Mouse (Mus musculus): ENCODE measurements around the gene Medag. TPM values are rescaled to one million over a fixed set of nuclear protein-coding genes. Genes with fewer than 3 reads are reported as not detected.
A peak's percentile ranks its signal among the peaks of the same experiment; 100 is the strongest.

The Medag gene
- total and polyA plus RNA-seq, 3 experiments = 6.7 to 12.5 (median 12.3) TPM

GRCm38 (mm10) chr5:149427277-149428060 is 15.9 kb downstream of the Medag start:
- WGBS = 87% methylated on average over 8 of the region's 8 CpGs
- intact Hi-C loops (cut with DNase I) = no loop called here

GRCm38 (mm10) chr5:149428347-149428746 is 16.8 kb downstream of the Medag start:
- H3K9ac ChIP-seq (ENCODE audit: low read depth, low read length) = no peak overlapping the region
- DNase-seq = no peak
- 10% methylated on average over 6 of the region's 6 CpGs for WGBS

More at GRCm38 (mm10) chr5:149427277-149428060, 15.9 kb downstream of the Medag start:
- Histone ChIP-seq H3K36me3 (ENCODE audit: control insufficient read depth, insufficient read depth, low read length) (no peaks in the 10 kb centered on the region), H3K4me1 (ENCODE audit: control insufficient read depth, insufficient read depth, low read length) (no peaks in the 10 kb centered on the region), H3K4me3 (no peak overlapping the region), H3K27me3 (ENCODE audit: control insufficient read depth, insufficient read depth, low read length) (no peaks in the 10 kb centered on the region), H3K79me2 (replicated peaks; ENCODE audit: control insufficient read depth, insufficient read depth, low read length) (no peaks in the 10 kb centered on the region), H3K27ac (no peak overlapping the region), H3K9ac (ENCODE audit: low read depth, low read length) (no peak overlapping the region)
- no peak for DNase-seq
- no peak for TF ChIP-seq EP300 (IDR thresholded peaks at IDR 0.05; ENCODE audit: insufficient read depth, low read depth, low read length)

DNA sequence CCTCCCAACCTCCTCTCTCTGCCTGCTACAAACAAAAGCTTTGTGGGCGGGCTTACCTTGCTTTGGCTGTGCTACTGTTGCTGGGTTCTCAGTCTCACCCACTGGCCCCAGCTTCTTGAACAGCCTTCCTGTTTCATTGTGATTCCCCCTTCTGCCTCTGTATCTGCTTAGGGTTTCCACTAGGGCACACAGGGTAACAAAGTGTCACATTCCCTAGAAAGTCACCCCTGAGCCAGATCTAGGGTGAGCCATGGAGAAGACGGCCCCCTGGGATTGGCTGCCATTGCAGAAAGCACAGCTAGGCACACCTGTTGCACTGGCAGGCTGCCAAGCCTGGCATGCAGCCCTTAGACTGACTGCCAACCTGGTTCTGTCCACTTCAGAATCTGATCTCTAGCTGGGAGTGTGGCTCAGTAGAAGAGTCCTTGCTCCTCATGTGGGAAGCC is 17.3 kb downstream of the Medag start:
- TF ChIP-seq EP300 (IDR thresholded peaks at IDR 0.05; ENCODE audit: insufficient read depth, low read depth, low read length) (0 out of 2 replicates have a peak, but pooled peaks have one; percentile 17), POLR2A (IDR thresholded peaks at IDR 0.05; ENCODE audit: insufficient read depth, low read depth, low read length) (no peak)
- H3K27ac ChIP-seq = no peak overlapping the region
- 47% methylated on average over 2 of the region's 2 CpGs for WGBS
- H3K9ac ChIP-seq (ENCODE audit: low read depth, low read length) = no peak overlapping the region
- no peaks in the 10 kb centered on the region; the same call in 1 of the 2 replicates for H3K4me1 ChIP-seq (ENCODE audit: control insufficient read depth, insufficient read depth, low read length)
- no peak overlapping the region for H3K4me3 ChIP-seq
- intact Hi-C loops (cut with DNase I) = no loop called here
- no peaks in the 10 kb centered on the region for H3K79me2 ChIP-seq (replicated peaks; ENCODE audit: control insufficient read depth, insufficient read depth, low read length)
- H3K36me3 ChIP-seq (ENCODE audit: control insufficient read depth, insufficient read depth, low read length) = no peaks in the 10 kb centered on the region
- H3K27me3 ChIP-seq (ENCODE audit: control insufficient read depth, insufficient read depth, low read length) = no peaks in the 10 kb centered on the region
- DNase-seq = peak; percentile 68 to 69

More at GRCm38 (mm10) chr5:149428347-149428746, 16.8 kb downstream of the Medag start:
- no peak for TF ChIP-seq CTCF (IDR thresholded peaks at IDR 0.05)
- TF ChIP-seq POLR2A (IDR thresholded peaks at IDR 0.05; ENCODE audit: insufficient read depth, low read depth, low read length) = no peak
- no peak for TF ChIP-seq EP300 (IDR thresholded peaks at IDR 0.05; ENCODE audit: insufficient read depth, low read depth, low read length)
- Histone ChIP-seq H3K79me2 (replicated peaks; ENCODE audit: control insufficient read depth, insufficient read depth, low read length) (no peaks in the 10 kb centered on the region), H3K36me3 (ENCODE audit: control insufficient read depth, insufficient read depth, low read length) (no peaks in the 10 kb centered on the region), H3K27ac (no peak overlapping the region), H3K4me1 (ENCODE audit: control insufficient read depth, insufficient read depth, low read length) (no peaks in the 10 kb centered on the region), H3K27me3 (ENCODE audit: control insufficient read depth, insufficient read depth, low read length) (no peaks in the 10 kb centered on the region), H3K4me3 (no peak overlapping the region)
- intact Hi-C loops (cut with DNase I) = no loop called here

GRCm38 (mm10) chr5:149429541-149429940 is 18.0 kb downstream of the Medag start:
- H3K27me3 ChIP-seq (ENCODE audit: control insufficient read depth, insufficient read depth, low read length) = no peaks in the 10 kb centered on the region
- TF ChIP-seq CTCF (IDR thresholded peaks at IDR 0.05) = no peak
- no peak for TF ChIP-seq POLR2A (IDR thresholded peaks at IDR 0.05; ENCODE audit: insufficient read depth, low read depth, low read length)
- no peak for TF ChIP-seq EP300 (IDR thresholded peaks at IDR 0.05; ENCODE audit: insufficient read depth, low read depth, low read length)
- H3K36me3 ChIP-seq (ENCODE audit: control insufficient read depth, insufficient read depth, low read length) = no peaks in the 10 kb centered on the region
- intact Hi-C loops (cut with DNase I) = no loop called here
- H3K9ac ChIP-seq (ENCODE audit: low read depth, low read length) = no peak overlapping the region
- H3K79me2 ChIP-seq (replicated peaks; ENCODE audit: control insufficient read depth, insufficient read depth, low read length) = no peaks in the 10 kb centered on the region
- 62% methylated on average over 4 of the region's 4 CpGs for WGBS
- H3K27ac ChIP-seq = no peak overlapping the region
- no peak for DNase-seq
- no peaks in the 10 kb centered on the region; the same call in 1 of the 2 replicates for H3K4me1 ChIP-seq (ENCODE audit: control insufficient read depth, insufficient read depth, low read length)
- H3K4me3 ChIP-seq = no peak overlapping the region

DNA sequence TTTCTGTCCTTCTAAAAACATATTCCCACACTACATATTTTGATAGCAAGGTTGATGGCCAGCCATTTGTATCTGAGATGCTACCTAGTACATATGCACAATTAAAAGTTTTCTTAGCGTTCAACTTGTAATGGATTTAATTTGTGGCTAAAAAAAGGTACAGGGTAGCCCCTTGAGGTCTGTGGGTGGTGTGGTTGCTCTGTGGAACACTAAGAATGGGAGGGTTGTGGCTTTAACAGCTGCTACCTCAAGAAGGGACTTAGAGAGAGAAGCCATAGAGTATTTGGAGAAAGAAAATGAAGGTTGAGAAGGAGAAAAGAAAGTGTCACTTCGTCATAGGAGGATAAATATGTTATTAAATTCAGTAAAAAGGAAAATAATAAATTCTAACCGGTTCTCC is 19.4 kb downstream of the Medag start:
- intact Hi-C loops (cut with DNase I) = no loop called here
- no peaks in the 10 kb centered on the region; the same call in 1 of the 2 replicates for H3K4me1 ChIP-seq (ENCODE audit: control insufficient read depth, insufficient read depth, low read length)
- H3K36me3 ChIP-seq (ENCODE audit: control insufficient read depth, insufficient read depth, low read length) = no peaks in the 10 kb centered on the region
- TF ChIP-seq EP300 (IDR thresholded peaks at IDR 0.05; ENCODE audit: insufficient read depth, low read depth, low read length) (no peak), CTCF (IDR thresholded peaks at IDR 0.05) (no peak), POLR2A (IDR thresholded peaks at IDR 0.05; ENCODE audit: insufficient read depth, low read depth, low read length) (no peak)
- H3K9ac ChIP-seq (ENCODE audit: low read depth, low read length) = no peak overlapping the region
- 83% methylated on average over 3 of the region's 3 CpGs for WGBS
- H3K79me2 ChIP-seq (replicated peaks; ENCODE audit: control insufficient read depth, insufficient read depth, low read length) = no peaks in the 10 kb centered on the region
- no peak overlapping the region for H3K27ac ChIP-seq
- H3K27me3 ChIP-seq (ENCODE audit: control insufficient read depth, insufficient read depth, low read length) = no peaks in the 10 kb centered on the region
- H3K4me3 ChIP-seq = no peak overlapping the region
- no peak for DNase-seq

- no peak overlapping the region for H3K9ac ChIP-seq (ENCODE audit: low read depth, low read length)
- no peak for TF ChIP-seq POLR2A (IDR thresholded peaks at IDR 0.05; ENCODE audit: insufficient read depth, low read depth, low read length)
- TF ChIP-seq CTCF (IDR thresholded peaks at IDR 0.05) = no peak
- no peak for TF ChIP-seq EP300 (IDR thresholded peaks at IDR 0.05; ENCODE audit: insufficient read depth, low read depth, low read length)
- no peak for DNase-seq
- WGBS = 49% methylated on average over 7 of the region's 7 CpGs
- no peaks in the 10 kb centered on the region for H3K36me3 ChIP-seq (ENCODE audit: control insufficient read depth, insufficient read depth, low read length)
- no peaks in the 10 kb centered on the region for H3K27me3 ChIP-seq (ENCODE audit: control insufficient read depth, insufficient read depth, low read length)
- H3K4me3 ChIP-seq = no peak overlapping the region
- H3K79me2 ChIP-seq (replicated peaks; ENCODE audit: control insufficient read depth, insufficient read depth, low read length) = no peaks in the 10 kb centered on the region
- H3K4me1 ChIP-seq (ENCODE audit: control insufficient read depth, insufficient read depth, low read length) = no peaks in the 10 kb centered on the region; the same call in 1 of the 2 replicates
- intact Hi-C loops (cut with DNase I) = no loop called here
- no peak overlapping the region for H3K27ac ChIP-seq
These were observed 22.1 kb downstream of the Medag start for GRCm38 (mm10) chr5:149433618-149434017.

Data from heart, adult 2 months (tissue).